Mouse (Mus musculus): ENCODE results near the gene Nlgn1. TPM values are rescaled to one million over a fixed set of nuclear protein-coding genes. Genes with fewer than 3 reads are reported as not detected.

Gene Nlgn1
- polyA plus RNA-seq, 1 experiment from 2014 or later = 0.50 TPM

DNA sequence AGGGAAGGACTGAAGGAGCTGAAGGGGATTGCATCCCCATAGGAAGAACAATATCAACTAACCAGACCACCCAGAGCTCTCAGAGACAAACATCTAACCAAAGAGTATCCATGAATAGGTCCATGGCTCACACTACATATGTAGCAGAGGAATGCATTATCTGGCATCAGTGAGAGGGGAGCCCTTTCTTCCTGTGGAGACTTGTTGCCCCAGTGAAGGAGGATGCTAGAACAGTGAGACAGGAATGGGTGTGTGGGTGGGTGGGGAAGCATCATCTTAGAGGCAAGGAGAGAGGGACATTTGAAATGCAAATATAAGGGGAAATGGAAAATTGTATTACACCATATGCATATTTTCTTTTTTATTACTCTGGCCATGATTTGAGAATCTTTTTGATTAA is 473.9 kb downstream of the Nlgn1 start:
- TF ChIP-seq CTCF (IDR thresholded peaks at IDR 0.05) (no peak), EP300 (IDR thresholded peaks at IDR 0.05) (no peak)
- no peak for DNase-seq (ENCODE audit: low spot score)
- Histone ChIP-seq H3K4me3 (ENCODE audit: low read depth, low read length) (no peak overlapping the region), H3K9me3 (ENCODE audit: low read length) (no peaks in the 10 kb centered on the region), H3K9ac (replicated peaks; ENCODE audit: low read depth) (no peak overlapping the region), H3K27me3 (replicated peaks; ENCODE audit: insufficient read depth, low read length) (no peaks in the 10 kb centered on the region), H3K4me1 (ENCODE audit: insufficient read depth, low read depth, low read length) (no peaks in the 10 kb centered on the region), H3K27ac (ENCODE audit: low read length) (no peak overlapping the region), H3K36me3 (ENCODE audit: insufficient read depth, low read length) (no peaks in the 10 kb centered on the region), H3K4me2 (replicated peaks; ENCODE audit: low read depth, low read length) (no peak overlapping the region)
- ATAC-seq = no peak

GRCm38 (mm10) chr3:25844686-25845462 is 487.4 kb downstream of the Nlgn1 start:
- no peak for DNase-seq (ENCODE audit: low spot score)
- no peak for ATAC-seq
- TF ChIP-seq CTCF (IDR thresholded peaks at IDR 0.05) = no peak
- TF ChIP-seq EP300 (IDR thresholded peaks at IDR 0.05) = no peak

DNA sequence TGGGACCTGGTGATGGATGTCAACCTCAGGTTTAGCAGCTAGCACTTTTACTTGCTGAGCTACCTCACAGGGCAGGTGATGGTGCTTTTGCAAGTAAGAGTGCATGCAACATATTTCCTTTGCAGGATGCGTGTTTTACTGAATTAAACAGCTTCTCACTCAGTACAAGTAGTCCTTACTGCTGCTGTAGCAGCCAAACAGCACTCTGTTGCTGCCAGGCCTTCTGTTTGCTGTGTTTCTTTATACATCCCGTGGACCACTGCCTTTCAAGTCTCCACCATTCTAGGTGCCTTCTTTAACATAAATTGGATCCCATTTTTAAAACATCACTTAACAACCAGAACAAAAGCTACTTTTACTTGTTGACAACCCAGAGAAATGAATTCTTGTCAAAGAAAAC is 502.0 kb downstream of the Nlgn1 start:
- H3K27me3 ChIP-seq (replicated peaks; ENCODE audit: insufficient read depth, low read length) = no peaks in the 10 kb centered on the region
- H3K36me3 ChIP-seq (ENCODE audit: insufficient read depth, low read length) = no peaks in the 10 kb centered on the region
- H3K4me2 ChIP-seq (replicated peaks; ENCODE audit: low read depth, low read length) = no peak overlapping the region
- no peak overlapping the region for H3K4me3 ChIP-seq (ENCODE audit: low read depth, low read length)
- H3K9me3 ChIP-seq (ENCODE audit: low read length) = no peaks in the 10 kb centered on the region
- no peak overlapping the region for H3K9ac ChIP-seq (replicated peaks; ENCODE audit: low read depth)
- no peak for DNase-seq (ENCODE audit: low spot score)
- no peak for TF ChIP-seq CTCF (IDR thresholded peaks at IDR 0.05)
- no peak for TF ChIP-seq EP300 (IDR thresholded peaks at IDR 0.05)
- H3K4me1 ChIP-seq (ENCODE audit: insufficient read depth, low read depth, low read length) = no peaks in the 10 kb centered on the region
- ATAC-seq = no peak
- H3K27ac ChIP-seq (ENCODE audit: low read length) = no peak overlapping the region
- WGBS = 64% methylated on average over 2 of the region's 2 CpGs

More at GRCm38 (mm10) chr3:25844686-25845462, 487.4 kb downstream of the Nlgn1 start:
- no peak overlapping the region for H3K4me3 ChIP-seq (ENCODE audit: low read depth, low read length)
- H3K9me3 ChIP-seq (ENCODE audit: low read length) = no peaks in the 10 kb centered on the region
- H3K27ac ChIP-seq (ENCODE audit: low read length) = no peak overlapping the region
- no peaks in the 10 kb centered on the region for H3K27me3 ChIP-seq (replicated peaks; ENCODE audit: insufficient read depth, low read length)
- H3K36me3 ChIP-seq (ENCODE audit: insufficient read depth, low read length) = no peaks in the 10 kb centered on the region
- H3K4me1 ChIP-seq (ENCODE audit: insufficient read depth, low read depth, low read length) = no peaks in the 10 kb centered on the region
- H3K4me2 ChIP-seq (replicated peaks; ENCODE audit: low read depth, low read length) = no peak overlapping the region
- WGBS = 77% methylated on average over 7 of the region's 7 CpGs
- no peak overlapping the region for H3K9ac ChIP-seq (replicated peaks; ENCODE audit: low read depth)

DNA sequence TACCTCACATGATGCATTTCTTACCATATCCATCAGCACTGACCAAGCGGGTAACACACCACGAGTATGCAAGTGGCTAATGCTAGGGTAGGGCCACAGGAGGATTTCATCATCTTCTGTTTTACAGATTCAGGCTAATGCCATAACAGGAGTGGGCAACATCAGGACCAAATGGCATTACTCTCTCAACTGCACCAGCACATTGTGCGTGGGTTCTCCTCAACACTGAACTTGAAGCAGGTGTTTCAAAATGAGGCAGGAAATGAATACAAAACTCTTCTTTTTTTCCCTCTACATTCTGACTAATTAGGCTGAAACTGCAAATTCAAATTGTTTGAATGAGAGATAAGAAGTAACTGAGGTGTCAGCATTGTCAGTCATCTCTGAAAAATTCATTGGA is 518.9 kb downstream of the Nlgn1 start:
- 83% methylated on average over 3 of the region's 3 CpGs for WGBS
- no peak overlapping the region for H3K9ac ChIP-seq (replicated peaks; ENCODE audit: low read depth)

DNA sequence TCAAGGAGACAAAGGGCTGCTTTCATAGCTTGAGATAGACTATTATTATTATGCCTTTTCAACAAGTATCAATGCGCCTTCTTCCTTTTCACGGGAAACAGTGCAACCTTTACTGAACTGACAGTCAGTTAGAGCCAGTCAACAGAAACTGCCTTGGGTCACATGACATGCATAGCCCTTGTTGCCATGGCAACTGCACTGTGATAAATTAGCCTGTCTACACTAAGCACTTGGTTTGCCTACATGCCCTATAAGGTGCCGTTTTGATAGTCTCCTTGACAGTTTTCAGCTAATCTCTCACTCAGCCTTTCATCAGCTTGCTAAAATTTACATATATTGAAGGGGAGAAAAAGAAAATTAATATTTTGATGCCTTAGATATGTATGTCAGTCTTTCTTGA is 524.7 kb downstream of the Nlgn1 start:
- TF ChIP-seq EP300 (IDR thresholded peaks at IDR 0.05) (no peak), CTCF (IDR thresholded peaks at IDR 0.05) (no peak)
- no peak for ATAC-seq
- Histone ChIP-seq H3K4me2 (replicated peaks; ENCODE audit: low read depth, low read length) (no peak overlapping the region), H3K36me3 (ENCODE audit: insufficient read depth, low read length) (no peaks in the 10 kb centered on the region), H3K4me1 (ENCODE audit: insufficient read depth, low read depth, low read length) (no peaks in the 10 kb centered on the region), H3K9ac (replicated peaks; ENCODE audit: low read depth) (no peak overlapping the region), H3K4me3 (ENCODE audit: low read depth, low read length) (no peak overlapping the region), H3K27me3 (replicated peaks; ENCODE audit: insufficient read depth, low read length) (no peaks in the 10 kb centered on the region), H3K27ac (ENCODE audit: low read length) (no peak overlapping the region), H3K9me3 (ENCODE audit: low read length) (no peaks in the 10 kb centered on the region)
- DNase-seq (ENCODE audit: low spot score) = no peak
- 42% methylated on average over 3 of the region's 3 CpGs for WGBS

More for the DNA sequence above, 518.9 kb downstream of the Nlgn1 start:
- ATAC-seq (no peak), DNase-seq (ENCODE audit: low spot score) (no peak)
- no peak for TF ChIP-seq EP300 (IDR thresholded peaks at IDR 0.05)
- no peak for TF ChIP-seq CTCF (IDR thresholded peaks at IDR 0.05)
- Histone ChIP-seq H3K4me2 (replicated peaks; ENCODE audit: low read depth, low read length) (no peak overlapping the region), H3K9me3 (ENCODE audit: low read length) (no peaks in the 10 kb centered on the region), H3K36me3 (ENCODE audit: insufficient read depth, low read length) (no peaks in the 10 kb centered on the region), H3K4me1 (ENCODE audit: insufficient read depth, low read depth, low read length) (no peaks in the 10 kb centered on the region), H3K27ac (ENCODE audit: low read length) (no peak overlapping the region), H3K27me3 (replicated peaks; ENCODE audit: insufficient read depth, low read length) (no peaks in the 10 kb centered on the region), H3K4me3 (ENCODE audit: low read depth, low read length) (no peak overlapping the region)

- no peak for ATAC-seq
- H3K9ac ChIP-seq (replicated peaks; ENCODE audit: low read depth) = no peak overlapping the region
- no peaks in the 10 kb centered on the region for H3K4me1 ChIP-seq (ENCODE audit: insufficient read depth, low read depth, low read length)
- no peak for TF ChIP-seq EP300 (IDR thresholded peaks at IDR 0.05)
- TF ChIP-seq CTCF (IDR thresholded peaks at IDR 0.05) = no peak
- no peaks in the 10 kb centered on the region for H3K27me3 ChIP-seq (replicated peaks; ENCODE audit: insufficient read depth, low read length)
- H3K27ac ChIP-seq (ENCODE audit: low read length) = no peak overlapping the region
- no peak for DNase-seq (ENCODE audit: low spot score)
- H3K36me3 ChIP-seq (ENCODE audit: insufficient read depth, low read length) = no peaks in the 10 kb centered on the region
- 78% methylated on average over 2 of the region's 2 CpGs for WGBS
- no peaks in the 10 kb centered on the region for H3K9me3 ChIP-seq (ENCODE audit: low read length)
- H3K4me3 ChIP-seq (ENCODE audit: low read depth, low read length) = no peak overlapping the region
- H3K4me2 ChIP-seq (replicated peaks; ENCODE audit: low read depth, low read length) = no peak overlapping the region
These were observed 550.6 kb downstream of the Nlgn1 start for GRCm38 (mm10) chr3:25781651-25782050.

All from lung, postnatal 0 days (tissue).